Mouse (Mus musculus): Measurements from ENCODE around the gene Phldb3. TPM values are rescaled to one million over a fixed set of nuclear protein-coding genes. Genes with fewer than 3 reads are reported as not detected.
A peak's percentile ranks its signal among the peaks of the same experiment; 100 is the strongest.

The Phldb3 gene
- polyA plus RNA-seq, 1 experiment = 5.2 TPM

- TF ChIP-seq POLR2A (IDR thresholded peaks at IDR 0.05; ENCODE audit: low read depth, low read length) (no peak), CTCF (IDR thresholded peaks at IDR 0.05; ENCODE audit: extremely low read depth, insufficient read depth, insufficient read length, insufficient replicate concordance) (no peak)
- WGBS = 10% methylated on average over 33 of the region's 33 CpGs
- DNase-seq (ENCODE audit: low read depth in 1 of 2, low spot score in 2 of 2) = peak; percentile 49 to 85
- Histone ChIP-seq H3K4me1 (ENCODE audit: control insufficient read depth, insufficient read depth, insufficient read length) (peaks cover 4% of the 10 kb centered on the region), H3K4me3 (ENCODE audit: extremely low read depth, insufficient read depth, insufficient read length) (peak overlapping the region; percentile 42), H3K27ac (ENCODE audit: insufficient read depth, low read length) (no peak overlapping the region), H3K27me3 (ENCODE audit: control insufficient read depth, insufficient read depth, low read length) (no peaks in the 10 kb centered on the region), H3K36me3 (ENCODE audit: control insufficient read depth, insufficient read depth, low read length) (peaks cover 14% of the 10 kb centered on the region)
These were observed 18.4 kb downstream of the Phldb3 start for GRCm38 (mm10) chr7:24628685-24629610.

DNA sequence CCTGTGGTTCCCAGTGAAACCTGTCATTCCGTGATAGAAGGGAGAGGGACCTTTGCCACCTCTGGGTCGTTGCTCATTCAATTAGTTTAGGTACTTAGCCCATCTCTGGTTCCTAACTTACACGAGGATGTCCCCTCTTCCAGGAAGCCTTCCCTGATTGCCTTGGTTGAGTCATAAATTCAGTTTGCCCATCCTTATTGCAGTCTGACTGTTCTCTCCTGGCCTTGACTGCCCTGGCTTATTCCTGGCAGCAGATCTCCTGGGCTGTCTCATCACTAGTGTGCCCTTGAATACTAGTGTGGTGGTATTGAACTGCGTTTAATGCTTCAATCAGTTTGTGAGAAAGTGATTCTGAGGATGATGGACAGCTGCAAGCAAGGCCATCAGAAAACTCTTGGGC, 19.1 kb downstream of the Phldb3 start:
- no peak for DNase-seq (ENCODE audit: low read depth in 1 of 2, low spot score in 2 of 2)
- Histone ChIP-seq H3K4me3 (ENCODE audit: extremely low read depth, insufficient read depth, insufficient read length) (no peak overlapping the region), H3K4me1 (ENCODE audit: control insufficient read depth, insufficient read depth, insufficient read length) (peaks cover 4% of the 10 kb centered on the region), H3K36me3 (ENCODE audit: control insufficient read depth, insufficient read depth, low read length) (peaks cover 6% of the 10 kb centered on the region), H3K27me3 (ENCODE audit: control insufficient read depth, insufficient read depth, low read length) (no peaks in the 10 kb centered on the region), H3K27ac (ENCODE audit: insufficient read depth, low read length) (no peak overlapping the region)
- TF ChIP-seq POLR2A (IDR thresholded peaks at IDR 0.05; ENCODE audit: low read depth, low read length) (no peak), CTCF (IDR thresholded peaks at IDR 0.05; ENCODE audit: extremely low read depth, insufficient read depth, insufficient read length, insufficient replicate concordance) (no peak)
- 74% methylated on average over 4 of the region's 4 CpGs for WGBS

DNA sequence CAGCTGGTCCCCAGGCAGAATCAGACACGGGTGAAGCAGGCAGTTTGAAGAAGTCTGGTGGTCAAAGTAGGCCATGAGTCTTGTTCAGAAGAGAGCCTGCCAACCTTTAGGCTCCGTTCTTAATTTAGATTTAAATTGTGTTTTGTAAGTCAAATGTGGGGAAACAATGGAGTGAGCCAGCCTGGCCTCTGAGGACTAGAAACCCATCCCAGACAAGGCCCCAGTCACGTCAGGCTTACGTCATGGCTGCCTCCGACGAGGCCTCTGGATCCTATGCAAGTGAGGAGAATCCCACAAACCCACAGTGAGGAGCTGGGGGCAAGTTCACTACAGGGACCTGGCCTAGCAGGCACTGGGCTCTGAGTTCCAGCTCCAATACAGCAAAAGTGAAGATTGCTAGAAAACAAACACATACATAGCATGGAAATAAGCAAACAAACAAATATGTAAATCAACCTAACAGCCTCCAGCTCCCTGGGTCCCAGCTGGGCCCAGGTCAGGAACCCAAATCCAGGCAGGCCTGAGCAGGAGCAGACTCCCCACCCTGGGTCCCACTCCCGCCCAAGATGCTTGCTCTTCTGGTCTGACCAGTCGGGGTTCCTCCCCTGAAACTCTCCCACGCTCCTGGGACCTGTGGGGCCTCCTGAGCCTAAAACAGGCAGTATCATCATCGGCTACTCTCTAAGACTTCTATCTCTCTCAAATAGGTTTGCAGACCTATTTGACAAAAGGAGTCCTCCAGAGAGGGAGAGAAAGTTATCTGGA, 19.7 kb downstream of the Phldb3 start:
- no peak for DNase-seq (ENCODE audit: low read depth in 1 of 2, low spot score in 2 of 2)
- Histone ChIP-seq H3K36me3 (ENCODE audit: control insufficient read depth, insufficient read depth, low read length) (peaks cover 5% of the 10 kb centered on the region), H3K4me1 (ENCODE audit: control insufficient read depth, insufficient read depth, insufficient read length) (peaks cover 4% of the 10 kb centered on the region), H3K27ac (ENCODE audit: insufficient read depth, low read length) (no peak overlapping the region), H3K27me3 (ENCODE audit: control insufficient read depth, insufficient read depth, low read length) (no peaks in the 10 kb centered on the region), H3K4me3 (ENCODE audit: extremely low read depth, insufficient read depth, insufficient read length) (no peak overlapping the region)
- WGBS = 92% methylated on average over 10 of the region's 10 CpGs
- TF ChIP-seq CTCF (IDR thresholded peaks at IDR 0.05; ENCODE audit: extremely low read depth, insufficient read depth, insufficient read length, insufficient replicate concordance) = no peak
- no peak for TF ChIP-seq POLR2A (IDR thresholded peaks at IDR 0.05; ENCODE audit: low read depth, low read length)

DNA sequence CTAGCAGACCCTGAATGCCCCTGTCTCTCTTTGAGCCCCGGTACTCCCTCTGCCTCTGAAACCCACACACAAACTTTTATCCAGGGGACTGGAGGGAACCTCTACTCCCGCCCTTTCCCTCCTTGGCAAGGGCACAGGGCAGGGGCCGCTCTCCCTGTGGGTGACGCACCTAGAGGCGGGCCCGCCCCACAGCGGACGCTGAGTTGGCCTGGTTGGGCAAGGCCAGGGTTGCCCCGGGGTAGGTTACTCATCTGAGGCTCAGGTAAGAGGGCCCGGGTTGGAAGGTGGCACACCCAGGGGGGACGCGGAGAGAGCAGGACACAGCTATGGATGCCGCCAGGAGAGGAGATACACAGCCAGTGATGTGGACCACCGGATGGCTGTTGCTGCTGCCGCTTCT, 25.7 kb downstream of the Phldb3 start, which contains the start of gene Lypd3:
Lypd3 (plus strand) TSS at position 287 of the 400 bp plus-strand sequence.
- no peak within 1 kb of the TSS for H3K4me3 ChIP-seq (ENCODE audit: extremely low read depth, insufficient read depth, insufficient read length)
- H3K4me1 ChIP-seq (ENCODE audit: control insufficient read depth, insufficient read depth, insufficient read length) = no peaks in the 10 kb centered on the region
- no peak for DNase-seq (ENCODE audit: low read depth in 1 of 2, low spot score in 2 of 2)
- no peak for TF ChIP-seq POLR2A (IDR thresholded peaks at IDR 0.05; ENCODE audit: low read depth, low read length)
- no peak for TF ChIP-seq CTCF (IDR thresholded peaks at IDR 0.05; ENCODE audit: extremely low read depth, insufficient read depth, insufficient read length, insufficient replicate concordance)
- WGBS = 73% methylated on average over 15 of the region's 15 CpGs
- no peak within 1 kb of the TSS for H3K27ac ChIP-seq (ENCODE audit: insufficient read depth, low read length)
- H3K36me3 ChIP-seq (ENCODE audit: control insufficient read depth, insufficient read depth, low read length) = no peaks in the 10 kb centered on the region
- peaks cover 1% of the 10 kb centered on the region; the same call in 1 of the 2 replicates for H3K27me3 ChIP-seq (ENCODE audit: control insufficient read depth, insufficient read depth, low read length)

DNA sequence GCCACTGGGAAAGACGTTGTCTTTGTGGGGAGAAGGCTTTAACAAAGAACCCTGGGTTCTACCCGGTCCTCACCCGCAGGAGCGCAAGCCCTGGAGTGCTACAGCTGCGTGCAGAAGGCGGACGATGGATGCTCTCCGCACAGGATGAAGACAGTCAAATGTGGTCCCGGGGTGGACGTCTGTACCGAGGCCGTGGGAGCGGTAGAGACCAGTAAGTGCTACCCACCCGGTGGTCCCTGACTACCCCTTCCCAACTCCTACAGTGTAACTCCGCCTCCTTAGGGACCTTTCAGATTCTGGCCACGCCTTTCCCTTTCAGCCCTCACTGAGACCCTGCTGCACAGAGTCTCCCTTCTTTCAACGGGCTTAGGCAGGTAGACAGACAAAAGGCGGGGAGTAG, 26.5 kb downstream of the Phldb3 start:
- DNase-seq (ENCODE audit: low read depth in 1 of 2, low spot score in 2 of 2) = no peak
- Histone ChIP-seq H3K27me3 (ENCODE audit: control insufficient read depth, insufficient read depth, low read length) (peaks cover 1% of the 10 kb centered on the region; the same call in 1 of the 2 replicates), H3K36me3 (ENCODE audit: control insufficient read depth, insufficient read depth, low read length) (no peaks in the 10 kb centered on the region), H3K27ac (ENCODE audit: insufficient read depth, low read length) (no peak overlapping the region), H3K4me3 (ENCODE audit: extremely low read depth, insufficient read depth, insufficient read length) (no peak overlapping the region), H3K4me1 (ENCODE audit: control insufficient read depth, insufficient read depth, insufficient read length) (no peaks in the 10 kb centered on the region)
- WGBS = 33% methylated on average over 18 of the region's 18 CpGs
- TF ChIP-seq POLR2A (IDR thresholded peaks at IDR 0.05; ENCODE audit: low read depth, low read length) = no peak
- TF ChIP-seq CTCF (IDR thresholded peaks at IDR 0.05; ENCODE audit: extremely low read depth, insufficient read depth, insufficient read length, insufficient replicate concordance) = no peak

DNA sequence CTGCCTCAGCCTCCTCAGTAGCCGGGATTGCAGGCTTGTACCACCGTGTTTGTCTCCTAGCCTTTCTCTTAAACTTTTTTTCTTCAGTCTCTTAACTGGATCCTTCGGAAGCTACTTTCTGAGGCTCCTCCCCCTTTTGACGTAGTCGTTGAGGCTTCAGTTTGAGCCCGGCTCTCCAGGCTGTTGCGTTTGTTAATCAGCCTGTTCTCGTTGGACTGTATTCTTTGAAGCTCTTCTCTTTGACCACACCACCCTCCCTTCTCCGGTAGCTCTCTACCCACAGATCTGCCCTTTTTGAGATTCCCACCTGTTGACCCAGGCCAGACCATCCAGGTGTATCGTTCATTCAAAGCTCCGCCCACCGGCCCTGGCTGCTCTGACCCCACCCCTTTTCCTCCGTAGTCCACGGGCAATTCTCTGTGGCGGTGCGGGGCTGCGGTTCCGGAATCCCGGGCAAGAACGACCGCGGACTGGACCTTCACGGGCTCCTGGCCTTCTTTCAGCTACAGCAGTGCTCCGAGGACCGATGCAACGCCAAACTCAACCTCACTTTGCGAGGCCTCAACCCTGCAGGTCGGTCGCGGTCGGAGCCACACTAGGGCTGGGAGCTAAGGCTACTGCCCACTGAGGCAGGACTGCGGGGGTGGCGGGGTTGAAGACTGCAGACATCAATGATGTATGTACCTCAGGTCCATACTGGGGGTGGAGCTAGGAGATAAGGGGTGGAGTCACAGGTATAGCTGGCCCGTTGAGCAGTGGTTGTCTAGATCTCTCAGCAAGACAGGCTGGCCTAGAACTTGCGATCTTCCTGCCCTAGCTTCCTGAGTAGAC, 27.7 kb downstream of the Phldb3 start:
- peaks cover 1% of the 10 kb centered on the region; the same call in 1 of the 2 replicates for H3K27me3 ChIP-seq (ENCODE audit: control insufficient read depth, insufficient read depth, low read length)

More for the DNA sequence above, 27.7 kb downstream of the Phldb3 start:
- H3K4me3 ChIP-seq (ENCODE audit: extremely low read depth, insufficient read depth, insufficient read length) = peak overlapping the region; percentile 51
- WGBS = 4% methylated on average over 35 of the region's 35 CpGs
- TF ChIP-seq CTCF (IDR thresholded peaks at IDR 0.05; ENCODE audit: extremely low read depth, insufficient read depth, insufficient read length, insufficient replicate concordance) = no peak
- no peak for TF ChIP-seq POLR2A (IDR thresholded peaks at IDR 0.05; ENCODE audit: low read depth, low read length)
- no peaks in the 10 kb centered on the region for H3K36me3 ChIP-seq (ENCODE audit: control insufficient read depth, insufficient read depth, low read length)
- DNase-seq (ENCODE audit: low read depth in 1 of 2, low spot score in 2 of 2) = no peak
- no peaks in the 10 kb centered on the region for H3K4me1 ChIP-seq (ENCODE audit: control insufficient read depth, insufficient read depth, insufficient read length)
- no peak overlapping the region for H3K27ac ChIP-seq (ENCODE audit: insufficient read depth, low read length)
